Mouse (Mus musculus): Measurements from ENCODE around the gene Mvb12b.

The Mvb12b gene

DNA sequence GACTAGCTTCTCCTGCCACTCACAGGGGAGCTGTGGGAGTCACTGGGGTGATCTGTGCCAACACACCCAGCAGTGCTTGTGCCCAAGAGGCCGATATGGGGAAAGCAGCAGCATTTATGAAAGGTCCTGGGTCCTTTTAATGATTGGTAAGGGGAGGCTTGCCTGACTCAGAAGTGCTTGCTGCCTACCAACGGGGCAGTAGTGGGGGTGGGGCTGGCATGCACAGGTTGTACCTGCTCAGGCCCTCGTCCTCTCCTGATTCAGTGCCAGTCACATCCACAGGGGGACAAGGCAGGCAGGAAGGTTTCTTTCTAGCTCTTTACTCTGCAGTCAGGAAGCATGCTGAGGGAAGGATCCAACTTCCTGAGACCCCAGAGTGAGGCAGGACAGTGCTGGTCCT is 150.6 kb downstream of the Mvb12b start:
- no peak for DNase-seq (ENCODE audit: low read depth, low spot score)

GRCm38 (mm10) chr2:33736722-33737121 is 151.0 kb downstream of the Mvb12b start:
- DNase-seq (ENCODE audit: low read depth, low spot score): peak; percentile 36

GRCm38 (mm10) chr2:33734781-33735485 is 152.8 kb downstream of the Mvb12b start:
- peak; percentile 46 for DNase-seq (ENCODE audit: low read depth, low spot score)

- no peak for DNase-seq (ENCODE audit: low read depth, low spot score)
Measured at GRCm38 (mm10) chr2:33729701-33730100, 158.0 kb downstream of the Mvb12b start.

GRCm38 (mm10) chr2:33727199-33727598 is 160.5 kb downstream of the Mvb12b start:
- DNase-seq (ENCODE audit: low read depth, low spot score): no peak

- no peak for DNase-seq (ENCODE audit: low read depth, low spot score)
Measured at GRCm38 (mm10) chr2:33720380-33720898, 167.3 kb downstream of the Mvb12b start.

DNA sequence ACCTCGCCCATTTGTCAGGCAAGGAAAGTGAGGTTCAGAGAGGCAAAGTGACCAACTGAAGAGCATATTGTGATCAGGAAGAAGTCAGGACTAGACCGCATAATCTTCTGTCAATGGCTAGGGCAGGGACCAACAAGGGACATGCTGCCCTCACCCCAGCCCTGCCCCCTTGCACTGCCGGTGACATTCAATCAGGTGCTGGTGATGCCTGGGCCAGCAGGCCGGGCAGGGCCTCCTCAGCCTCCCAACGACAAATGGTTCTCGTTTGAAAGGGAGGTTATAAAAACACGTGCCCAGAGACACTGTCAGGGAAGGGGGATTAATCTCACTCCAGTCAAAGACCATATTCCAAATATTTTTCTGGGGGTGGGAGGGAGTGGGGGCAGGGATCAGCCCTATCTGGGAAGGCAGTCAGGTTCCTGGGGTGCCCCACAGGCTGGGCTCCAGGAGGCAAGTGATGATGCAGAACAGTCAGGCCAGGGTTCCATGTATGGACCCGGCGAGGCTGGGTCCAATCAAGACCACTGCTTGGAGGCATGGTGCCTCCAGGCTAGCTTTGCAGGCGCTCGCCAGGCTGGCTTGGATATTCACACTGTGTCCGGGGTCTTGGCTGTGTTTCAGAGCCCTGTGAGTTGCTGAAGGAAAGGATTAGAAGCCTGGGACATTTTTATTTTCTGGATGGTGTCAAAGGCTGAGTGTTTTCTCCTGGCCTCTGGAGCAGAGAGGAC is 168.2 kb downstream of the Mvb12b start:
- no peak for DNase-seq (ENCODE audit: low read depth, low spot score)

DNA sequence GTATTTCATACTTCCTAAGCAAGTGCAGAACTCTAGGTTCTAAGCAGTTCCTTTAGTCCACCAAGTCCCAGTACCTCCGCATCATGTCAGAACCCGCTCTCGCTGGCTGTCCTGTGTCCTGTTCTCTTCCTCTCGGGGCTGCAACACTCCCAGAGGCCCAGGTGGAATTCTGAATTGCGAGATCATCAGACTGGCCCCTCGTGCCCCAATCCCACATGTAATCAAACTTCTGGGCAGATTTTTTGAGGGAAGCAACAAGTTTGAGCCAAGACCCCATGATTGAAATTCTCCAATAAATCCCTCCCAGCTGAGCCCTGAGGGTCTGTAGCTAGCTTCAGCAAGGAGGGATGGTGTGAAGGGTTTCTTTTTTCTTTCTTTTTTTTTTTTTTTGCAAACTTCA is 169.2 kb downstream of the Mvb12b start:
- DNase-seq (ENCODE audit: low read depth, low spot score): no peak

GRCm38 (mm10) chr2:33717821-33718351 is 169.9 kb downstream of the Mvb12b start:
- DNase-seq (ENCODE audit: low read depth, low spot score): no peak

DNA sequence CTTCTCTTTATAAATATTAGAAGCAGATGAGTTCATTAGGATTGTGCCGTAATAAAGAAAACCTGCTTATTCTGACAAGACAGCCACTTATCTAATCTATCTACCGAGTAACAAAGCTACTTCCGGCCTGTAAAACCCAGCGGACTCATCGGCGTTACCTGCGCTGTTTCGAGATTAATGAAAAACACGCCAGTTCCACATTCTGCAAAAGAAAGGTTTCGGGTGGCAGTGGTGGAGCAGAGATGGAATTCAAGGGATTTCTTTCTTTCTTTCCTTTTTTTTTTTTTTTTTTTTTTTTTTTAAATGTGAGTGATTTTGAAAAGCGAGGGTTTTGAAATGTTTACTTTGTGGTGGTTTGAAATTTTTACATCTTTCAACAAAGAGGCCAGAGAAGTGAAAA is 170.4 kb downstream of the Mvb12b start:
- DNase-seq (ENCODE audit: low read depth, low spot score): no peak

DNA sequence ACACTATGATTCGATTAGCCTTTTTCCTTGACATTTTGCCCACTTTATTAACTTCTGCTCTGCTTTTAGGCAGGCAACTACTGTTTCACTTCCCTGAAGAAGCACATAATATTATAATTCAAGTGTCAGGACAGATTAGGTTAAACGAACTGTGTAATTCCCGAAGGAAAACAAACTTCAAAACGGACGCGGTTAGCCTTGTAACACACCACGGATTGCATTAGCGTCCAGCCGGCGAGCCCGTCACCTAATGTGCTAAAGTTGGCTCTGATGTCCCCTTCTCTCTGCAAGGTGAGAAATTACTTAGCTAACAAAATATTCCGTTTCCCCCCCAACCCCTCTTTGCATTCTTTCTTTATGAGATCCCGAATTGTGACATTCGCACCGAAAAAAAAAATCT is 170.9 kb downstream of the Mvb12b start:
- DNase-seq (ENCODE audit: low read depth, low spot score): no peak

GRCm38 (mm10) chr2:33714932-33715331 is 172.8 kb downstream of the Mvb12b start:
- no peak for DNase-seq (ENCODE audit: low read depth, low spot score)

GRCm38 (mm10) chr2:33713580-33714260 is 174.0 kb downstream of the Mvb12b start:
- DNase-seq (ENCODE audit: low read depth, low spot score): no peak

DNA sequence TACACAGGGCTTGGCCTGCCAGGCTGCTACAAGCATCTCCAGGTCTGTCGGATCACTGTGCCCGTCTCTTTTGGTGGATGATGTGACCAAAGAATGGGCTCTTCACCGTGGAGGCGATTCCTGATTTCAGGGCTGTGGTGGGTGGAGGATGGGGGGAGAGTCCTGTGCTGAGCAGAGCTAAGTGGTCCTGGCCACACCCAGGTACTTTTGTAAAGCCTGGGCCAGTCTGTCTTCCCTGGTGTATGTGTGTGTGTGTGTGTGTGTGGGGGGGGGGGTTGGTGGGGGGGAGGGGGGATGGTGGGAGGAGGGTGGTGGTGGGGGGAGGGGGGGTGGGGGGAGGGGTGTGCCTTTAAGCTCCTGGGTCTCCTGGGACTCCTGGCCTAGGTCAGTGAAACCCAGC is 174.9 kb downstream of the Mvb12b start:
- no peak for DNase-seq (ENCODE audit: low read depth, low spot score)

GRCm38 (mm10) chr2:33708831-33709230 is 178.9 kb downstream of the Mvb12b start:
- DNase-seq (ENCODE audit: low read depth, low spot score): no peak

- DNase-seq (ENCODE audit: low read depth, low spot score): no peak
Measured at GRCm38 (mm10) chr2:33708096-33708495, 179.7 kb downstream of the Mvb12b start.

- no peak for DNase-seq (ENCODE audit: low read depth, low spot score)
Measured at GRCm38 (mm10) chr2:33706403-33706802, 181.3 kb downstream of the Mvb12b start.

GRCm38 (mm10) chr2:33705687-33706320 is 181.9 kb downstream of the Mvb12b start:
- no peak for DNase-seq (ENCODE audit: low read depth, low spot score)

GRCm38 (mm10) chr2:33703286-33703685 is 184.5 kb downstream of the Mvb12b start:
- no peak for DNase-seq (ENCODE audit: low read depth, low spot score)

DNA sequence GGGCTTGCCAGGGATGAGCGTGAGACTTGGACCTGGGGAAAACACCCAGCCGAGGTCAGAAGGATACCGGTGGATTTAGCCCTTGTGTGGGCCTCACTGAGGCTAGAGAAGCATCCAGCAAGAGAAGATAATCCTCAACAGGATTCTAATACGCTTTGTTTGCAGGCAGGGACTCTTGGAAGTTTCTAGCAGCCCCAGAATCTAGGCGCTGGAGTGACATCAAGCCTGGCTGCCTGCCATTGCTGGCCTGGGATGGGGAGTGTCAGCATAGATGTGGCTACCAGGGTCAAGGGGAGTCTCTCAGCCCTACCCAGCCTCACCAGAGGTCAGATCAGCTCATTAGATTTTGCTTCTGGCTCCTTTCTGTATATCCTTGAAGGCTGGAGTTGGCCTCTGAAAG is 185.0 kb downstream of the Mvb12b start:
- no peak for DNase-seq (ENCODE audit: low read depth, low spot score)

DNA sequence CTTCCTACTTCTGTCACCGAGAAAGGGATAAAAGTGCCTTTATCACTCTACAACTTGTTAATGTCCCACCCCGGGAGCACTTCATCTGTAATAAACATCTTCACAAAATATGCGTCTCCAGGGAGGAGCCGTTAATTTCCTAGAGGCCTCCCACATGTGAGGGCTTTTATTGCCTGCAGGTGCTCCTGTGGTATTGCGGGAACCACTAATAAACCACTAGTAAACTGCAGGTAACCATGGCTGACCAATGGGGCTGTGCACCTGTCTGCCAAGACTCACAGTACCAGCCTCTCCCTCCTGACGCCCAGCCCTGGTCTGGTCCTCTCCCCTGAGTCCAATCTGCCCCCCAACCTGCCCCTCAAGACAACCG is 186.3 kb downstream of the Mvb12b start:
- no peak for DNase-seq (ENCODE audit: low read depth, low spot score)

Data from skeletal muscle tissue, adult 2 months (tissue).